Mouse (Mus musculus) T-cell, adult 2 months (primary cell): Measurements from ENCODE around the gene Rnf41.

Source experiments
- DNase-seq: peaks from one replicate; pipeline ENCODE4 v3.0.0; 2022; ENCODE audit warnings: low spot score

Gene Rnf41

GRCm38 (mm10) chr10:128486370-128486769 is 74.9 kb downstream of the Rnf41 start:
- DNase-seq = no peak

- DNase-seq = no peak
These were observed 76.6 kb downstream of the Rnf41 start for GRCm38 (mm10) chr10:128487861-128488712.

- DNase-seq = no peak
These were observed 77.3 kb downstream of the Rnf41 start for GRCm38 (mm10) chr10:128488776-128489175.

- no peak for DNase-seq
These were observed 77.9 kb downstream of the Rnf41 start for GRCm38 (mm10) chr10:128489380-128489779.

- DNase-seq = no peak
These were observed 78.3 kb downstream of the Rnf41 start for GRCm38 (mm10) chr10:128489785-128490184.

GRCm38 (mm10) chr10:128490232-128490631 is 78.8 kb downstream of the Rnf41 start:
- DNase-seq = no peak

- DNase-seq = no peak
These were observed 79.5 kb downstream of the Rnf41 start for GRCm38 (mm10) chr10:128490912-128491311.
